Mouse (Mus musculus) thymus, postnatal 25 days (tissue): ENCODE data around the gene Znrf3.

Experiments used
- DNase-seq: peaks from one replicate; pipeline ENCODE4 v3.0.0; 2022

The Znrf3 gene

DNA sequence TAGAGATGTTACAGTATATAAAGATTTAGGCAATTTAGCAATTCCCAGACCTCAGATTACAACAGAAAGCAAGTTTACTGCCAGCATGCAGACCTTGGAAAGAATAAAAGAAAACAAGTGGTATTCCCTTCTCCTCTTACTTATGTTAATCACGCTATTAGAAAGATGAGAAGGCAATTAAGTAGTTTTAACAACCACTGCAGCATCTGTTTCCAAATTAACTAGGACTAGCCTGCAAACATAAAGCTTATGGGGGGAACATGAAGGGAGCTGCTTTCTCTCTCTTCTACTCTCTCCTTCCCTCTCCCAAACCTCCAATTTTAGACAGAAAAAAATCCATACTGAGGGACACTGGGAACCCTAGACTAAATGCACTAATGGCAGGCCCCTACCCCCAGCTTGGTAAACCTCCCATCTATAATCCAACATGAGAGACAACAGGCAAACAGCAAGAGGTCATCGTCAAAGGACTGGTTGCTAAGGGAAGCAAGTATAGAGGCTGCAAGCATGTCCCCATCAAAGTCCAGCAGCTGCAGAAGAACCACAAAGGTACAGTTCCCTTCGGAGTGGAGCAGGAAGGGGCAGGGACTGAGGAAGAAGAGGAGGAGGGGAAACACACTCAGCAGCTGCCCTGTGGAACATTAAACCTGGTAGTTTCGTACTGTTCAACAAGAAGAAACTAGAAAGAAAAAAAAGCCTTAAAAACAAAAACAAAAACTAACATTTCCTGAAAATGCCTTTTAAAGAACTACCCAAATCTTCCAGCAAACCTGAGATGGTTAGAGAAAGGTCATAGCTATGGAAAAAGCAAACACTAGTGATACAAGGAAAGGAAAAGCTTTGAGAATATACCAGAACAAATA lies 53.4 kb downstream of the Znrf3 start:
- DNase-seq = no peak

DNA sequence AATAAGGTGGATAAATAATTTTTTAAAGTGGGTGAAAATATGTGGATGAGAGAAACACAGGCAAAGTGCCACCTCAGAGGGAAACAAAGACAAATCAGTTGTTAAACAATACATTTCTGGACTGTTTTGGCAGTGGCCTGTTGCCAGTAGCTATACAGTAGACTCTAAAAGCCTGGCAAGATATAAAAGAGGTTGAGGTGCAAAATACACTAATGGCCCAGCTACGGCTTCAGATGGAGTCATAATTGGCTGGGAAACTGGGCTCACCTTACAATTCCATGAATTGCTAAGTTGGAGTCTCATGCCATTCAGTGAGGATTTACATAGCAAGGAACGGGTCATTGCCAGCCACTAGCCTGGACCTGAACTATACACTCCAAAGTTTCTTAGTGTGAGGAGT lies 62.0 kb downstream of the Znrf3 start:
- no peak for DNase-seq

DNA sequence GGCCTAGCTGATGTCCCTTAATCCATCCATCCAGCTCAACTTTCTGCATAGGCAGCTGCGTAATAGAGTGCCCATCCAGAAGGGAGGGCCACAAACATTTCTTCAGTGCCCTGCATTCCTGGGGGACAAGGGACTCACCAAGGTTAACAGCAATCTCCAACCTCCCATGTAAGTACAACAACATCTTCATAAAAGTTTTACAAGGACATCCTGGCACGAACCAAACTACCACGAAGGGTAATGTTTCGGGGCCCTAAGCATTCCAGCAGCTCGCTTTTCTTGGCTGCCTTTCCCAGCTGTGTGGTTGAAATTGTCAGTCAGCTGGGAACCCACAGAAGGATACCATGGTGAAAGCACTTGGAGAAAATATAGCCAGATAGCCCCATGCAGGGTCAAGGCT lies 63.4 kb downstream of the Znrf3 start:
- DNase-seq = no peak

DNA sequence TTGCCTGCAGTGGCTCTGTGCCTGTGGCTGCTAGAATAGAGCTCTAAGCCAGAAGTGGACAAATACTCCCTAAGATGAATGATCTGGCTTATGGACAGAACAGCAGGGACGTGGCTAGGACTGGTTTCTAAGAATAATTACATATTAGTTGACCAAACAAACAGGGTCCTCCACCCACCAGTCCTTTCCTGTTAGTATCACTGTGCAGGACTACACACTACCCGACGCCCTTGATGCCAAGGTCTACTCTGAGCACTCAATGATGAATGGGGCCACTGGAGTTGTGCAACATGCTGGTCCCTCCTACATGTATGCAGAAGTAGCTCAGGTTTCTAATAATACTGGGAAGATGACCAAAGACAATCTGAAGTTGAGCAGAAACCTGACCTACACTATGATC lies 64.4 kb downstream of the Znrf3 start:
- no peak for DNase-seq

DNA sequence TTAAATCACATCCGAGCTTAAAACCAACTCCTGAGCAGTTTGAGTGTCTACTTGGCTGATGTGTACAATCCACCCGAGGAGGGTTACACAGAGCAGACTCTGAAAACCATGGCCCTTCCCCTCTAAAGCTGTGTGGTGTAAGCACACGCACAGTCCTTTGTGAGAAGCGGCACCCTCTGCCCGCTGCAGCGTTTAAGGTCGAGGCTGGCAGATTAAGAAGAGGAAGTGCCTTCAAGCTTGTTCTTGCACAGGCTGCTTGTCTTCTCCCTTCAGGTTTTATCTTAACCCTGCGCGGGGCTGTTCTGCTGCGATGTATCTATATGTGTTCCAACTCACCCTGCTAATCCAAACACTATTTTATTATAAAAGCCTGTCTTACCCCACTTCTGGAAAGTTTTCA lies 75.5 kb downstream of the Znrf3 start:
- DNase-seq = peak; percentile 39

DNA sequence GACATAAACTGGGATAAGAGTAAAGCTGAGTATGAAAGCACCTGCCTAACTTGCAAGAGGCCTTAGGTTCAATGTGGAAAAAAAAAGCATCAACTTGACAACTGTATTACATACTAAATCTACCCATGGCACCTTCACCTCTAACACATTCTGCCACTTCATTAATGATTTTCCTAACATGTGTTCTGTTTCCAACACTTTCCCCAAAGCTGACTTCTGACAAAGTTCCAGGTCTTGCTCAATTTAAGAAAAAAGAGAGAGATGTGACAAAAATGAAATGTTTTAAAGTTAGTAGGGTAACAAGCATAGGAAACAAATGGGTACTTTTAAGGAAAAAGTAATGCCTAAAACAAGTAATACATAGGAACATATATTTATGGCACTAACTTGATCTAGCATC lies 76.2 kb downstream of the Znrf3 start:
- no peak for DNase-seq

DNA sequence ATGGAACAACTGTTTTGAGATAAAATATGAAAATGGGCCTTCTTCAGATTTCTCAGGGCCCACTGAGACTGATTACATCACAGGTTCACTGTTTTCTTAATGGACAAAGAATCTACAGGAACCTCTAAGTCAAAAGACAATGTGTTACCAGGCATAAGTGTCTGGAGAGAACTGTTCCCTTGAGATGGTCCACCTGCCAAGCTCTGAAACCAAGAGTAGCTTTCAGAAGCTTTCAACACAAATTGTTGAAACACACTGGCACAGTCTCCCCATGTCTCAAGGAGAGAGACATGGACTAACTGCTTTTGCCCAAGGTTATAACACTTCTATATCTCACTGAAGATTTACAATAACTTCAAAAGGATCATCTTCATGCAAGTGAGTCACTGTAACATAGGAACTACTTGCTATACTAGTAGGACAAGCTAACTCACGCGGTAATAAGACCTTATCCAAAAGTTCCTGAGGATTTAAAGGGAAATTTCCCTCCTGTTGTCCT lies 89.3 kb downstream of the Znrf3 start:
- no peak for DNase-seq

DNA sequence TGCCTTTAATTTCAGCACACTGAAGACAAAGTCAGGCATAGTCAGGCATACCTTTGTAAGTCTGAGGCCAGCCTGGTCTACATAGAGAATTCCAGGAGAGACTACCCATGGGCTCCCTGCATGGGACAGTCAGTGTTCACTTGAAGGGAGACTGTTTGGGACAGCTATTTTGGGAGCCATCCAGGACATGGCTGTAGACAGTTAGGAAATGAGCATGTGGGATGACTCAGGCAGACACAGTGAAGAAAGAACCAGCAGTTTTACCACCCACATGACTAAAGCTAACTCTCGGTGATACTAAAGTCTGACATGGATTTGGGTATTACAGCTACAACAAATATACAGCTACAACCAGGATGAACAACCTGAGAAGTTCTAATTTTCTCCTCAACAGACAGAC lies 89.9 kb downstream of the Znrf3 start:
- DNase-seq = no peak

DNA sequence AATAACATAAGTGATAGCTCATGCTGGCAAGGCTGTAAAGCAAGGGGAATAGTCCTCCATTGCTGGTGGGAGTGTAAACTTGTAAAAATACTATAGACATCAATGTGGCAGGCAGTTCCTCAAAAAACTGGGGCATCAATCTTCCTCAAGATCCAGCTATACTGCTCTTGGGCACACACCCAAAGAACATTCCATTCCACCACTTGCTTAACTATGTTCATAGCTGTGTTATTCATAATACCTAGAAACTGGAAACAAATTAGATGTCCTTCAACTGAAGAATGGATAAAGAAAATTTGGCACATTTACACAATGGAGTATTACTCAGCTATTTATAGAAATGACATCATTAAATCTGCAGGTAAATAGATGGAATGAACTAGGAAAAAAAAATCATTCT lies 91.6 kb downstream of the Znrf3 start:
- no peak for DNase-seq

DNA sequence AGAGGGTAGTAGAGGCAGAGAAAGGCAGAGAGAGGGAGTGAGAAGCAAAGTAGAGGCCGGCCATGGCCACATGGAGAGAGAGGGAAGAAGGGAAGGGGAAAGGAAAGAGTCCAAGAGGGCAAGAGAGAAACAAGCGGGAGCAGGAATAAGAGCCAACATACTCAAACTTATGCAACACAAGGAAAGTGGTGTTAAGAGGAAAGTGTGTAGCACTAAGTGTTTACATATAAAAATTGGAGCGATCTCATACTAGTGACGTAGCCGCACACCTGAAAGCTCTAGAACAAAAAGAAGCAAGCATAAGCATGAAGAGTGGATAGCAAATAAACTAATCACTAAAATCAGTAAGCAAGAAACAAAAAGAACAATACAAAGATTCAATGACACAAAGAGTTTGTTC lies 95.2 kb downstream of the Znrf3 start:
- DNase-seq = no peak

DNA sequence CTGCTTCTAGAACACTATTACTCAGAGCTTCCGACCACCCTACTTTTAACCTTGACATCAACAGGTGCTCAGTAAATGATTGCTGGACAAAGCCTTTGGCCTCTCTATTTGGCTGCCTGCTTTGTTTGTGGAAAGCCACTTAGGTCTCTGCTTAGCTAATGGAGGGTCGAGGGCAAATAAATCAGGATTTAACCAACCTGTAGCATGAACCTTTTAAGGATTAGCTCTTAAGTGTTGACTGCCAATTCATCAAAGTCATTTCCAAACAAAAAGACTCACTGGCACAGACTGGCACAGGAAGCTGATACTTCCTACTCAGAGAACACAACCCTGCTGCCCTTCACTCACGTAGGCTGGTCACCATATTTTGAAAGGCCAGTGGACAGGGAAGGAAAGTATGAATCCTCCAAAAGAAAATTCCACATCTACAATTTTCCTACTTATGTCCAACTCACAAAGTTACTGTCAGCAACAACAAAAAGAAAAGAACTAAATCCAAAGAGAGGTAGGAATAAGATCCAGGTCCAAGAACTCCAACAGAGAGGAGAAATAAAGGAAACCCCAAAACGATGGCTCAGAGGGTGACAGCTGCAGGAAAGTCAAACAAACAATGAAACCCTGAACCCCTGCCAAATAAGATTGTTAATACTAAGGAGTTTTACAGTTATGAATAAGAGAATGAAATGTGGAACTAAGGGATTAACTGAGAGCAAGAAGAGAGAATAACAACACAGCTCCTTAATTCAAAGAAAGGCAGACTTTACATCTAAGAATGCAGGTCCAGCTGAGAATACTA lies 97.6 kb downstream of the Znrf3 start:
- DNase-seq = no peak

DNA sequence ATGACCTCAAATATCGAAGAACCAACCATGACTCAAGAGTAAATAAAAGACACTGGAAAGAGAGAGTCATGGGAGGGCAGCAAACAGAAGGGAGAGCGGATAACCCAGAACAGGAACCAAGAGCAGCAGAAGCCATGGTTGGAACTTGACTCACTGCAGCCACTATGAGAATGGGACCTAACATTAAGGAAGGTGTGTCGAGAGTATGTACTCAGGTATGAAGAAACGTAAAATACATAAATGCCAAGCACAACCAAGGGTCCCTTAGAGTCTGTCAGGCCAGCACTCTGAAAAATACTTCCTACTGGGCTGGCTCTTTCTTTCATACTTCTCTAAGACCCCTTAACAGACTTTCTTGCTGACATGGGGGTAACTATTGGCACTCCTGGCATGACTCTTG lies 100.9 kb downstream of the Znrf3 start:
- DNase-seq = no peak

DNA sequence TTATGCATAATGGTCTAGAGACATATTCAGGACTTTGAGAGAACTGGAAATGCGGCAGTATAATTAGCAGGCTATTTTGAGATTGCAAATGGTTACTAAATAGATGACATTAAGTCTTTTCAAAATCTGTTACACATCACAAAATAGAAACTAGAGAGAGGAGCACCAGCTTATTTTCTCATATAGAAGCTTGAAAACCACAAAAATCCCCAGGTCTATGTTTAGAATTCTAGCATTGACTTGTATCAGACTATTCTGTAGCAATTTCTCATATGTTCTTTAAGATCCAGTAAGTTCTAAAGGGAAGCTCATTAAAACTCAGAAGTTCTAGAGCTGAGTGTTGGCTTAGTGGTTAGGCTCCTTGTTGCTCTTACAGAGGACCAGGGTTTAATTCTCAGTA lies 104.9 kb downstream of the Znrf3 start:
- no peak for DNase-seq

DNA sequence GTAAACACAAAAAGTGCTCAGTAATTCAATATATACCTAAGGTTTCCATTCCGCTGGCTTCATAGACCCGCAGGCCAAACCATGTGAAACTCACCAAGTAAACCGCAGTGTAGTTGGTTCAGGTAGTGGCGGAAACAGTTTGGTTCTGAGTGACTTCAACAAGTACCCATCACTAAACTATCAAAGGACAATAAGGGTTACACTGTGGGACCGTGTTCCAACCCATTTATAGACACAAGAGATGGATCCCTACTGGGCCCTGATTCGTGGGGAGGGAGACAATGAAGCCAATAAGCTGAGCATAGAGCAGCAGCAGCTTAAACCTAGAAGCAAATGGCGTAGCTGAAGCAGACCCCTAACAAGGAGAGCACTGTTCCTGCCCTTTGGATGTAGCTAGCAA lies 107.8 kb downstream of the Znrf3 start:
- no peak for DNase-seq

DNA sequence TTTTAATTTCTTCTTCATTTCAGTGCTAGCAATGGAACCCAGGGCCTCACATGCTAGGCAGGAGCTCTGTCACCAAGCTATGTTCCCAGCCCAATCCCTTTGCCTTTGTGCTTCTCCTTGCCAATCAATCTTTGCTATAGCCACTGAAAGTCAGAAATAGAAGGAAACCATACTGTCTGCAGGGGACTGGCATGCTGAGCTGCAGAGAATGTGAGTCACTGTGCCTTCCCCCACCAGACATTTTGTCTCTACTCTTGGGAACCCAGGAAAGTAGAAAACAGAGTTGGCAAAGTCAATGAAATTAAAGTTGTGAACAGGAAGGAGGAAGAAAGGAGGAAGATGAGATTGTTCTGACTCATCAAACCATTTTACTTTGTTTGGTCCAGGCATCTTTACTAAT lies 108.4 kb downstream of the Znrf3 start:
- no peak for DNase-seq

DNA sequence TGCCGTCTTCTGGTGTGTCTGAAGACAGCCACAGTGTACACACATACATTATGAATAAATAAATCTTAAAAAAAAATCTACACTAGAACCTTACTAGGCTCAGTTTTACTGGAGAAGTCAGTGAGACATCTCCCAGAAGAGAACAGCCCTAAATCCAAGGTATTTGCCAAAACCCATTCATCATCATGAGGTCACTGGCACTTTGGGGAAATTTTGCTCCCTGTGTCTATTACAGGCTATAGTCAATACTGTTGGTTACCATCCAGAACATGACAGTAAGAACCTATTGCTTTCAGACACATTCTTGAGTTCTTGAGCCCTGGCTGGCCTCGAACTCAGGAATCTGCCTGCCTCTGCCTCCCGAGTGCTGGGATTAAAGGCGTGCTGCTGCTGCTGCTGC lies 113.8 kb downstream of the Znrf3 start:
- no peak for DNase-seq

DNA sequence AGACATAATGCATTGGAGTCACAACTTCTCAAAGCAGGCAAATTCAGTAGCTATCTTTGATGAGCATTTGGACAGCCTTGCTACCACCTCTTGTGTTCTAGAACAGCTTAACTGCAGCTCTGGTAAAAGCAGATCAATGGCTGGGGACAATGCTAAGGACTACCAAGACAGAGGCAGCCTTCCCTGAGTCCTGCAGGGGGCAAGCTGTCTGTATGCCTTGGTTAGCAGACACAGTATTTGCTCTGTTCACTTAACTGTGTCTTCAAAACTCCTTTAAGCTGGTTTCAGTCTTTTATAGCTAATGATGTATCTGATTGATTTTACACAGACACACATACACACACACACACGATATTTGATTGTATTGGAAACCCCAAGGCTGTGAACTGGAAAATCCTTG lies 117.0 kb downstream of the Znrf3 start:
- no peak for DNase-seq

DNA sequence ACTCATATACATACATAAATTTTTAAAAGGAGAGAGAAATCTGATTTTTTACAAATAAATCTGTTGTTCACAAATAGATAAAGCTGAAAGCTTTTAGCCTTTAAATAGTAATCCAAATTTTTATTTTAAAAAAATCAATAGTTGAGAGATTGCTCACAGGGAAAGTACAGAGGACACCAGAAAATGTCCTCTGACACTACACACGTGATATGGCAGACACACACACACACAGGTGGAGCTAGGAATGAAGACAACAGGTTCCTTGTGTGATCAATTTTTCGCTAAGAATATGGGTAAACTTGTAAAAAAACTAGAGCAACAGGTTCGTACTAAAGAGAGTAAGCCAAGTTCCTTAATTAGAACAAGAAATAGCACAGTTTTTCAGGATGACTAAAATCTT lies 118.4 kb downstream of the Znrf3 start:
- DNase-seq = no peak

DNA sequence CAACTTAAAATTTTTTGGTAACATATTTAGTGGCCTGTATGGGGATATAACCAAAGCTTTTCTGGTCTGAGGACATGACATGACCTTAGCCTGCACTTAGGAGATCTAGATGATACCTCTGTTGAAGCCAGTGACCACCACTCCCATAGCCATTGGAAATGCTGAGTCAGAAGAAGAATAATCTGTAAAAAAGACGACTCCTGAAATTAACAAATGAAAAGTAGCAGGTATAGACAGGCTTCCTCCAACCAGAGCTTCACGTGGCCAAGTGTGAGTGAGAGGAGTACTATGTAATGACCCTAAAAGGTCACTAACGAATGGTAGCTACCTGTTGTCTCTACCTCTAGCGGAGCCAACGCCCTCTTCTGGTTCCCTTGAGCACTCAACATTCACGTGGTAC lies 119.4 kb downstream of the Znrf3 start:
- DNase-seq = no peak

DNA sequence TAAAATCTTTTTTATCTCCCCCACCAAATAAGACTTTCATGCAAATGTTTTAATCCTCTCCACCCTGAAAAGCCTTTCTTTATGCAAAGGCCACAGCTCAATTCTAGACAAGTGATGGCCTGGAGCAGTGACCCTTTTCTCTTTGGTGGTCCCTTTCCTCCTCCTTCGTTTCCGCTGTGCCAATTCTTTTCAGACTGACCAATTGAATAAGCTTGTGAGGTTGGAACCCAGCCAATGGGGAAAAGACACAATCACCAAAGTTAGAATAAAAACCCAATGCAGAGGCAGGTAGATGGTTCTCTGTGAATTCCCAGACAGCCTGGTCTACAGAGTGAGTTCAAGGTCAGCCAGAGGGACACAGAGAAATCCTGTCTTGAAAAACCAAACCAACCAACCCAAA lies 120.4 kb downstream of the Znrf3 start:
- DNase-seq = no peak

DNA sequence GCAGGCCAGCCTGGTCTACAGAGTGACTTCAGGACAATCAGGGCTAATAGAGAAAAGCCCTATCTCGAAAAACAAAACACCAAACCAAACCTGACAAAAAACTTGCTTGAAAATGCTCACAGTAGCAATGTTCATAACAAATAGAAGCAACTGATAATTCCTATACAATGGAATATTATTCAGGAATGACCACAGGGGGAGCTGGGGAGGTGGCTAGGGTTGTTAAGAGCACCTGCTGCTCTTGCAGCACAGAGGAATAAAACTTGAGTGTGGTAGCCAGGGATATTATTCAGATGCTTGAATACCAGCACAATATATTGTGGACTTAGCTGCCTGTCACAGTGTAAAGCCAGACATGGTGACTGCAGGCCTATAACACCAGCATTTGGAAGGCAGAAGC lies 123.0 kb downstream of the Znrf3 start:
- no peak for DNase-seq

DNA sequence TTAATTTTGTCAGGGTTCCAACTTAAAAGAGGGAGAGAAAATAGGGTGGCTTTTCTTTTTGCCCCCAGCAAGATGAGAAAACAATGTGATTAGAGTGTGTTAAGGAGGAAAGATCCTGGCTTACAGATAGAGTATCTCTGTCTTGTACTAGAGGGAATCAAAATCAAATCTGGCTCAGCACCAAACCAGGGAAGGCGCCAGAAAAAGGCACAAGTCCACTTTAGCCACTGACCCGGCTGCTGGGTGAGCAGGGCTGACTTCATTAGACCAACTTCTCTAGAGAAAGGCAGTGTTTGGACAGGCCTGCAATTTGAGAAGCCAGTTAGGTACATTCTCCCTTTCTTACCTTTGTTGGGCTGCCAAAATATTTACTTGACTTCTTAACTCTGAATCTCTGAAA lies 125.7 kb downstream of the Znrf3 start:
- no peak for DNase-seq

DNA sequence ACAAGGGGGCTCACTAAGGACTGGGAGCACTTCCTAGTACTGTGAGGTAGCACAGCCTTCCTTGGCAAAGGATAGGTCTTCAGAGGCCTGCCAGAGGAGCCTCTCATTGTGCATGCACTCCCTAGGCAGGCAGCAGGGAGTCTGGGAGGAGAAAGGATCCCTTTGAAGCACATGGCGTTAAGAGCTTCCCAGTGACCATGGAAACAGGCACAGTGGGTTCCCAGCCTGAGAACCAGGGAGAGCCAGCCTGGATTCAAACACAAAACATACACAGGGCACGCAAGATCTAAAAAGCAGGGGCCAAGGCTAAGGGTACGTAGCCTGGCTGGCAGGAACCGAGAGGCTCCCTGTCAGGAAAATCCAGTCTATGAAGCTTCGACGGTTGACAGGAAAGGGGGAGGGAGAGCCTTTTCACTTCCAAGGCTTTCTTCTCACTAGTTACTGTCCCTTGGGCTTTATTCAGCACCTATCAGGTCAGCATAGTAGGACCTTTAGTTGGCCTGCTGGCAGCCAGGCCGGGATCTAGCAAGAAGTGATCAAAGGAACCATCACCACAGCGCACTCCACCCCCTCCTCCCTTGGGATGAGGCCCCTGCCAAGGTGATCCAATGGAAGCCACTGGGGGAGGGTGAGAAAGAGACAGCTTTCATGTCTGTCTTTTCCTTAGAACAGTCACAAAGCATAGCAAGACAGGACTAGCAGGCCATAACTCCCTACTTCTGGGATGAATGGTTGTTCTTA lies 126.4 kb downstream of the Znrf3 start:
- DNase-seq = no peak

DNA sequence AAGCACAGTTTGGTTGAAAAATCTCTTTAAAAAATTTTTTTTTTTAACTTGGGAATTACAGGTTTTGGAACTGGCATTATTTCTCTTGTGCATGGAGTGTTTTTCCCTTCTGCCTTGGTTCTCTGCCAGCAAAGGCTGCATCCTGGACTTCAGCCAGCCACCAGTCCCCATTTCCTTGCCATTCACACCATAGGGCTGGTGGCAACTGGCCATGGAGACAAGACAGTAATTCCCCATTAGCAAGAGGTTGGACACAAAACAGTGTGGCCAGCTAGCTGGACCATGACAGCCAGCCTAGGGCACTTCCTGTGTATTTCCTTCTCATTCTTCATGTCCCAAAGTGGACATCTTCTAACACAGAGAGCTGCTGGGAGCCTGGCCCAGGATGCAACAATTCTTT lies 129.9 kb downstream of the Znrf3 start:
- no peak for DNase-seq
